Mouse (Mus musculus): ENCODE measurements around the gene Epop. TPM values are rescaled to one million over a fixed set of nuclear protein-coding genes. Genes with fewer than 3 reads are reported as not detected.
A peak's percentile ranks its signal among the peaks of the same experiment; 100 is the strongest.

Epop gene
- polyA plus RNA-seq, 1 experiment from 2014 or later: 9.7 TPM

GRCm38 (mm10) chr11:97589216-97589615, 40.3 kb downstream of the Epop start:
- Histone ChIP-seq H3K27me3 (ENCODE audit: control insufficient read depth, insufficient read depth, low read length) (no peaks in the 10 kb centered on the region), H3K4me3 (ENCODE audit: low read depth, low read length) (no peak overlapping the region), H3K9ac (ENCODE audit: low read length) (no peak overlapping the region), H3K4me2 (replicated peaks; ENCODE audit: low read depth) (no peak overlapping the region), H3K36me3 (ENCODE audit: control insufficient read depth, insufficient read depth, low read length) (no peaks in the 10 kb centered on the region), H3K9me3 (ENCODE audit: control insufficient read depth, low read length) (no peaks in the 10 kb centered on the region), H3K27ac (replicated peaks) (no peak overlapping the region), H3K4me1 (replicated peaks; ENCODE audit: control insufficient read depth, insufficient read depth) (no peaks in the 10 kb centered on the region)
- WGBS: 15% methylated on average over 10 of the region's 10 CpGs
- ATAC-seq (ENCODE audit: low FRiP score, low TSS enrichment) (no peak), DNase-seq (ENCODE audit: low spot score) (no peak)
- TF ChIP-seq EP300 (optimal IDR thresholded peaks at IDR 0.05) (no peak), CTCF (IDR thresholded peaks at IDR 0.05; ENCODE audit: low read depth) (no peak)

- WGBS: 40% methylated on average over 10 of the region's 10 CpGs
- peak; percentile 76 for DNase-seq (ENCODE audit: low spot score)
Observed at GRCm38 (mm10) chr11:97585932-97586331, 43.6 kb downstream of the Epop start.

GRCm38 (mm10) chr11:97584476-97584875, 45.0 kb downstream of the Epop start:
- TF ChIP-seq EP300 (optimal IDR thresholded peaks at IDR 0.05) (no peak), CTCF (IDR thresholded peaks at IDR 0.05; ENCODE audit: low read depth) (no peak)
- Histone ChIP-seq H3K9ac (ENCODE audit: low read length) (no peak overlapping the region), H3K9me3 (ENCODE audit: control insufficient read depth, low read length) (no peaks in the 10 kb centered on the region), H3K27me3 (ENCODE audit: control insufficient read depth, insufficient read depth, low read length) (no peaks in the 10 kb centered on the region), H3K4me3 (ENCODE audit: low read depth, low read length) (no peak overlapping the region), H3K4me1 (replicated peaks; ENCODE audit: control insufficient read depth, insufficient read depth) (no peaks in the 10 kb centered on the region), H3K4me2 (replicated peaks; ENCODE audit: low read depth) (no peak overlapping the region), H3K36me3 (ENCODE audit: control insufficient read depth, insufficient read depth, low read length) (no peaks in the 10 kb centered on the region), H3K27ac (replicated peaks) (no peak overlapping the region)
- WGBS: 69% methylated on average over 7 of the region's 7 CpGs
- no peak for DNase-seq (ENCODE audit: low spot score)
- ATAC-seq (ENCODE audit: low FRiP score, low TSS enrichment): no peak

More at GRCm38 (mm10) chr11:97585932-97586331, 43.6 kb downstream of the Epop start:
- TF ChIP-seq CTCF (IDR thresholded peaks at IDR 0.05; ENCODE audit: low read depth) (no peak), EP300 (optimal IDR thresholded peaks at IDR 0.05) (no peak)
- Histone ChIP-seq H3K4me3 (ENCODE audit: low read depth, low read length) (no peak overlapping the region), H3K27ac (replicated peaks) (0 out of 2 replicates have a peak overlapping the region, but pooled peaks have one; percentile 49), H3K4me2 (replicated peaks; ENCODE audit: low read depth) (no peak overlapping the region), H3K9ac (ENCODE audit: low read length) (no peak overlapping the region), H3K9me3 (ENCODE audit: control insufficient read depth, low read length) (no peaks in the 10 kb centered on the region), H3K4me1 (replicated peaks; ENCODE audit: control insufficient read depth, insufficient read depth) (no peaks in the 10 kb centered on the region), H3K27me3 (ENCODE audit: control insufficient read depth, insufficient read depth, low read length) (no peaks in the 10 kb centered on the region), H3K36me3 (ENCODE audit: control insufficient read depth, insufficient read depth, low read length) (no peaks in the 10 kb centered on the region)
- ATAC-seq (ENCODE audit: low FRiP score, low TSS enrichment): peak; percentile 93

GRCm38 (mm10) chr11:97579088-97579857, 50.2 kb downstream of the Epop start:
- no peak overlapping the region for H3K4me2 ChIP-seq (replicated peaks; ENCODE audit: low read depth)
- H3K36me3 ChIP-seq (ENCODE audit: control insufficient read depth, insufficient read depth, low read length): no peaks in the 10 kb centered on the region
- no peaks in the 10 kb centered on the region for H3K9me3 ChIP-seq (ENCODE audit: control insufficient read depth, low read length)
- DNase-seq (ENCODE audit: low spot score): no peak
- TF ChIP-seq EP300 (optimal IDR thresholded peaks at IDR 0.05) (no peak), CTCF (IDR thresholded peaks at IDR 0.05; ENCODE audit: low read depth) (no peak)
- H3K27me3 ChIP-seq (ENCODE audit: control insufficient read depth, insufficient read depth, low read length): no peaks in the 10 kb centered on the region
- 25% methylated on average over 10 of the region's 10 CpGs for WGBS
- 0 out of 2 replicates have a peak overlapping the region, but pooled peaks have one; percentile 45 for H3K27ac ChIP-seq (replicated peaks)
- no peak for ATAC-seq (ENCODE audit: low FRiP score, low TSS enrichment)
- H3K9ac ChIP-seq (ENCODE audit: low read length): no peak overlapping the region
- H3K4me3 ChIP-seq (ENCODE audit: low read depth, low read length): no peak overlapping the region
- H3K4me1 ChIP-seq (replicated peaks; ENCODE audit: control insufficient read depth, insufficient read depth): no peaks in the 10 kb centered on the region

- no peak overlapping the region for H3K9ac ChIP-seq (ENCODE audit: low read length)
- H3K9me3 ChIP-seq (ENCODE audit: control insufficient read depth, low read length): no peaks in the 10 kb centered on the region
- TF ChIP-seq EP300 (optimal IDR thresholded peaks at IDR 0.05) (no peak), CTCF (IDR thresholded peaks at IDR 0.05; ENCODE audit: low read depth) (no peak)
- DNase-seq (ENCODE audit: low spot score) (peak; percentile 78), ATAC-seq (ENCODE audit: low FRiP score, low TSS enrichment) (0 out of 2 replicates have a peak, but pooled peaks have one; percentile 14)
- 44% methylated on average over 2 of the region's 2 CpGs for WGBS
- H3K4me3 ChIP-seq (ENCODE audit: low read depth, low read length): no peak overlapping the region
- H3K4me1 ChIP-seq (replicated peaks; ENCODE audit: control insufficient read depth, insufficient read depth): no peaks in the 10 kb centered on the region
- no peaks in the 10 kb centered on the region for H3K36me3 ChIP-seq (ENCODE audit: control insufficient read depth, insufficient read depth, low read length)
- 0 out of 2 replicates have a peak overlapping the region, but pooled peaks have one; percentile 13 for H3K27ac ChIP-seq (replicated peaks)
- no peak overlapping the region for H3K4me2 ChIP-seq (replicated peaks; ENCODE audit: low read depth)
- H3K27me3 ChIP-seq (ENCODE audit: control insufficient read depth, insufficient read depth, low read length): no peaks in the 10 kb centered on the region
Observed at GRCm38 (mm10) chr11:97578286-97578685, 51.2 kb downstream of the Epop start.

Small RNAs within 50 kb of the gene (microRNA-seq; reads per million reads assigned to microRNA genes)
- gene Gm24158 (not detected), gene Mir6927 (not detected)

Other genes starting within 250 kb of the Epop start
- 4.3 and 4.6 TPM in 2 replicates for gene Arhgap23, start 214.2 kb downstream of the Epop start, polyA plus RNA-seq (2015; fragmentation: Nextera tagmentation; extraction: Ambion mirVana)
- gene 4933428G20Rik, start 129.4 kb downstream of the Epop start, polyA plus RNA-seq (2015; fragmentation: Nextera tagmentation; extraction: Ambion mirVana): 0.16 and 0.25 TPM in 2 replicates
- 0.49 and 0.50 TPM in 2 replicates for gene Srcin1, start 53.5 kb downstream of the Epop start, polyA plus RNA-seq (2015; fragmentation: Nextera tagmentation; extraction: Ambion mirVana)
- 1.1 TPM in 2 replicates for gene Mllt6, start 33.7 kb upstream of the Epop start, polyA plus RNA-seq (2015; fragmentation: Nextera tagmentation; extraction: Ambion mirVana)
- gene Cisd3, start 56.1 kb upstream of the Epop start, polyA plus RNA-seq (2015; fragmentation: Nextera tagmentation; extraction: Ambion mirVana): 44.2 TPM in 2 replicates
- 5.9 and 6.6 TPM in 2 replicates for gene Pcgf2, start 70.8 kb upstream of the Epop start, polyA plus RNA-seq (2015; fragmentation: Nextera tagmentation; extraction: Ambion mirVana)
- 405 and 438 TPM in 2 replicates for gene Psmb3, start 73.7 kb upstream of the Epop start, polyA plus RNA-seq (2015; fragmentation: Nextera tagmentation; extraction: Ambion mirVana)
- 0.73 and 0.75 TPM in 2 replicates for gene Pip4k2b, start 115.0 kb upstream of the Epop start, polyA plus RNA-seq (2015; fragmentation: Nextera tagmentation; extraction: Ambion mirVana)
- gene Cwc25, start 136.9 kb upstream of the Epop start, polyA plus RNA-seq (2015; fragmentation: Nextera tagmentation; extraction: Ambion mirVana): 9.0 TPM in 2 replicates
- not detected in 2 replicates for gene 1700001P01Rik, start 146.2 kb upstream of the Epop start, polyA plus RNA-seq (2015; fragmentation: Nextera tagmentation; extraction: Ambion mirVana)
- 585 and 586 TPM in 2 replicates for gene Rpl23, start 152.7 kb upstream of the Epop start, polyA plus RNA-seq (2015; fragmentation: Nextera tagmentation; extraction: Ambion mirVana)
- gene Lasp1, start 169.3 kb upstream of the Epop start, polyA plus RNA-seq (2015; fragmentation: Nextera tagmentation; extraction: Ambion mirVana): 84.0 and 90.1 TPM in 2 replicates
- 1.1 and 1.9 TPM in 2 replicates for gene B230217C12Rik, start 211.1 kb upstream of the Epop start, polyA plus RNA-seq (2015; fragmentation: Nextera tagmentation; extraction: Ambion mirVana)